Mouse (Mus musculus) frontal cortex, postnatal 36 days (tissue): Measurements from ENCODE around the gene Anapc10.
A peak's percentile ranks its signal among the peaks of the same experiment; 100 is the strongest.
"Not testable (repeated sequence)": the region's sequence is repeated elsewhere in the genome, so short reads cannot be mapped to it uniquely, and the experiment has no call there.

ENCODE experiments used
- DNase-seq, 2 experiments: peaks; one replicate each; pipeline ENCODE4 v3.0.0; 2022; ENCODE audit warnings: low spot score in 2 of 2

Gene Anapc10

GRCm38 (mm10) chr8:79711064-79711961, at the start of gene Anapc10, which contains the start of gene Abce1:
Anapc10 (plus strand) TSS chr8:79711820.
Abce1 (minus strand) TSS chr8:79711740.
- DNase-seq, result peak; percentile 97 to 99

GRCm38 (mm10) chr8:79676461-79676860, 35.2 kb upstream of the Anapc10 start:
- no peak for DNase-seq

GRCm38 (mm10) chr8:79679005-79679404, 32.6 kb upstream of the Anapc10 start:
- DNase-seq, result no peak

GRCm38 (mm10) chr8:79680083-79680482, 31.5 kb upstream of the Anapc10 start:
- not testable (repeated sequence) for DNase-seq

- DNase-seq, result peak in 1 of 2 experiments; percentile 12
These were observed 31.1 kb upstream of the Anapc10 start for GRCm38 (mm10) chr8:79680555-79680954.

- DNase-seq, result no peak
These were observed 30.7 kb upstream of the Anapc10 start for GRCm38 (mm10) chr8:79680965-79681364.

- DNase-seq, result not testable (repeated sequence)
These were observed 25.7 kb upstream of the Anapc10 start for GRCm38 (mm10) chr8:79685927-79686326.

- no peak for DNase-seq
These were observed 19.1 kb upstream of the Anapc10 start for GRCm38 (mm10) chr8:79692531-79692930.

GRCm38 (mm10) chr8:79706687-79707086, 4.9 kb upstream of the Anapc10 start:
- no peak for DNase-seq

- DNase-seq, result no peak
These were observed 1.1 kb downstream of the Anapc10 start for GRCm38 (mm10) chr8:79712676-79713075.

GRCm38 (mm10) chr8:79721537-79721936, 9.9 kb downstream of the Anapc10 start:
- no peak for DNase-seq

- no peak for DNase-seq
These were observed 11.7 kb downstream of the Anapc10 start for GRCm38 (mm10) chr8:79723308-79723707.

- DNase-seq, result no peak
These were observed 13.0 kb downstream of the Anapc10 start for GRCm38 (mm10) chr8:79724589-79724988.

- DNase-seq, result no peak
These were observed 16.3 kb downstream of the Anapc10 start for GRCm38 (mm10) chr8:79727900-79728299.

- peak in 1 of 2 experiments; percentile 60 for DNase-seq
These were observed 22.7 kb downstream of the Anapc10 start for GRCm38 (mm10) chr8:79734304-79734703.

GRCm38 (mm10) chr8:79748171-79748570, 36.6 kb downstream of the Anapc10 start:
- DNase-seq, result no peak

- no peak for DNase-seq
These were observed 37.0 kb downstream of the Anapc10 start for GRCm38 (mm10) chr8:79748591-79748990.

GRCm38 (mm10) chr8:79750305-79750704, 38.7 kb downstream of the Anapc10 start:
- peak in 1 of 2 experiments; percentile 13 for DNase-seq

- not testable (repeated sequence) for DNase-seq
These were observed 83.3 kb downstream of the Anapc10 start for GRCm38 (mm10) chr8:79794873-79795272.

GRCm38 (mm10) chr8:79796690-79797089, 85.1 kb downstream of the Anapc10 start:
- no peak for DNase-seq

- DNase-seq, result no peak
These were observed 92.9 kb downstream of the Anapc10 start for GRCm38 (mm10) chr8:79804499-79804898.

GRCm38 (mm10) chr8:79806971-79807370, 95.4 kb downstream of the Anapc10 start:
- DNase-seq, result no peak

- DNase-seq, result no peak
These were observed 114.9 kb downstream of the Anapc10 start for GRCm38 (mm10) chr8:79826534-79826933.
